Mouse (Mus musculus): ENCODE data around the gene Irgc1. TPM values are rescaled to one million over a fixed set of nuclear protein-coding genes. Genes with fewer than 3 reads are reported as not detected.

The Irgc1 gene
- polyA plus RNA-seq, 2 experiments, result not detected

DNA sequence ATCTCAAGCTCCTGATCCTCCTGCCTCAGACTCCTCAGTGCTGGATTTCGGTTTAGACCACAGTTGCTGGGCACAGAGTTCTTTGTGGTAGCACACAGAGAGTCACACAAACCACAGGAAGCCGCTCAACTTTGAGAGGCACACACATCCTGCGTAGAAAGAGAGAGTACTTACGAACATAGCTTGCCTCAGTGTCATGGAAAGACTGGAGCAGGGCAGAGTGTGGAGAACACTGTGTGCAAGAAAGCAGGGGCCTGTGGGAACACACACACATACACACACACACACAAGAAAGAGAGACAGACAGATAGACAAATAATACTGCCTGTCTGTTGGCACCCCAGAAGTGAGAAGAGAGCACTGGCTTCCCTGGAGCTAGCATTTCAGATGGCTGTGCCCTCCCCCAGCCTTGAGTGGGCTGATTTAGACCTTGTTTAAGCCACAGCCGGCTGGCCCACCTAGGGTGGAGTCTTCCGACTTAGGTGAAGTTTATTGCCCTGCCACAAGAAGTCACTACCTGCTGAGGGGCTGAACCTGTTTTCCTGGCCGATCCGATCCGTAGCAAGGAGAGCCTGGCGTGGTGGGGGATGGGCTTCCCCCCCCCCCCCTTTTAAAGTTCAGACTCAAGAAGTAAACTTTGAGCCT is 5.8 kb upstream of the Irgc1 start:
- Histone ChIP-seq H3K9me3 (ENCODE audit: control insufficient read depth, low read length) (no peaks in the 10 kb centered on the region), H3K4me3 (ENCODE audit: insufficient read depth in 1 of 2, low read depth in 2 of 2, low read length in 2 of 2) (no peak overlapping the region), H3K36me3 (replicated peaks; ENCODE audit: control insufficient read depth, insufficient read depth, low read depth) (no peaks in the 10 kb centered on the region), H3K27me3 (ENCODE audit: control insufficient read depth, insufficient read depth, low read length) (no peaks in the 10 kb centered on the region), H3K27ac (no peak overlapping the region), H3K9ac (replicated peaks) (no peak overlapping the region), H3K4me2 (ENCODE audit: low read depth) (no peak overlapping the region), H3K4me1 (replicated peaks; ENCODE audit: control insufficient read depth in 2 of 2, insufficient read depth in 2 of 2, low read length in 1 of 2) (peaks cover 0 to 4% of the 10 kb centered on the region in 2 experiments; a peak in 2 of 4 replicates)
- ATAC-seq (ENCODE audit: insufficient read depth) (no peak), DNase-seq (ENCODE audit: low read depth in 3 of 3, low spot score in 3 of 3) (no peak)
- no peak for TF ChIP-seq EP300 (IDR thresholded peaks at IDR 0.05; ENCODE audit: low read depth)
- no peak for TF ChIP-seq CTCF (IDR thresholded peaks at IDR 0.05; ENCODE audit: low read depth)
- WGBS (ENCODE audit: insufficient replicate concordance), result 26% methylated on average over 10 of the region's 10 CpGs

DNA sequence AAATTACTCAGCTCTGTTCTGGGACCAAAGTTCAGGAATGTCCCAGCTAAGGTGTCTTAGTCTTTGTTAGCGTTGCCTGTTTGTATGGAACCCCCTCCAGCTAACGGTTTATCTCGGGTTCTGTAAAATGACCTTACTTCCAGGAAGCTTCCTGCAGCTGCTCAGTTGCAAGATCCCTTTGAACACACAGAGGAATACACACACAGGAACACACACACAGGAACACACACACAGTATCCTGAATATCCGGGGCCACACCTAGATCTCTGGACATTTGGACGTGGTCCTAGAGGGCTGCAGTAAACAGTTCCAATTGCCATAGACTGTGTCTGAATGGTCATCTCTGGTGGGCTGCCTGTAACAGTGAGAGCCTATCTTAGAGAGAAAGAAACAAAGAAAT is 3.6 kb upstream of the Irgc1 start:
- 56% methylated on average over 5 of the region's 5 CpGs for WGBS (ENCODE audit: insufficient replicate concordance)

DNA sequence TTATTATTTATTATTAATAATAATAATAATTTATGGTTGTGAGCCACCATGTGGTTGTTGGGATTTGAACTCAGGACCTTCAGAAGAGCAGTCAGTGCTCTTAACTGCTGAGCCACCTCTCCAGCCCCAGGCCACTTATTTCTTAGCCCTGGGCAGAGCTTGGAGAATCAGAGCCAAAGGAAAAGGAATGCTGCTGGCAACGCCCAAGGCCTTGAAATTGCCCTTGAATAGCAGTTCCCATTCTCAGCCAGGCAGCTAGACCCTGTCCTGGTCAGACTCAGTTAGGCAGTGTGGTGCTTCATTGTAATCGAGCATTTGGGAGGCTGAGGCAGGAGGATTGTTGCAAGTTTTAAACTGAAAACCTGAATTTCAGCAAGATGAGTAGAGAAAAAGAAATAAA is 2.1 kb upstream of the Irgc1 start:
- 40% methylated on average over 2 of the region's 2 CpGs for WGBS (ENCODE audit: insufficient replicate concordance)
- Histone ChIP-seq H3K9me3 (ENCODE audit: control insufficient read depth, low read length) (no peaks in the 10 kb centered on the region), H3K4me1 (replicated peaks; ENCODE audit: control insufficient read depth in 2 of 2, insufficient read depth in 2 of 2, low read length in 1 of 2) (peaks cover 0 to 9% of the 10 kb centered on the region in 2 experiments; a peak in 3 of 4 replicates), H3K27me3 (ENCODE audit: control insufficient read depth, insufficient read depth, low read length) (no peaks in the 10 kb centered on the region), H3K36me3 (replicated peaks; ENCODE audit: control insufficient read depth, insufficient read depth, low read depth) (no peaks in the 10 kb centered on the region), H3K27ac (no peak overlapping the region), H3K4me3 (ENCODE audit: insufficient read depth in 1 of 2, low read depth in 2 of 2, low read length in 2 of 2) (no peak overlapping the region), H3K9ac (replicated peaks) (no peak overlapping the region), H3K4me2 (ENCODE audit: low read depth) (no peak overlapping the region)
- ATAC-seq (ENCODE audit: insufficient read depth) (no peak), DNase-seq (ENCODE audit: low read depth in 3 of 3, low spot score in 3 of 3) (no peak)
- TF ChIP-seq CTCF (IDR thresholded peaks at IDR 0.05; ENCODE audit: low read depth), result no peak

More for the DNA sequence above, 3.6 kb upstream of the Irgc1 start:
- H3K4me2 ChIP-seq (ENCODE audit: low read depth), result no peak overlapping the region
- ATAC-seq (ENCODE audit: insufficient read depth) (no peak), DNase-seq (ENCODE audit: low read depth in 3 of 3, low spot score in 3 of 3) (no peak)
- H3K9ac ChIP-seq (replicated peaks), result no peak overlapping the region
- no peak overlapping the region for H3K27ac ChIP-seq
- H3K4me1 ChIP-seq (replicated peaks; ENCODE audit: control insufficient read depth in 2 of 2, insufficient read depth in 2 of 2, low read length in 1 of 2), result peaks cover 0 to 5% of the 10 kb centered on the region in 2 experiments; a peak in 2 of 4 replicates
- H3K27me3 ChIP-seq (ENCODE audit: control insufficient read depth, insufficient read depth, low read length), result no peaks in the 10 kb centered on the region
- H3K4me3 ChIP-seq (ENCODE audit: insufficient read depth in 1 of 2, low read depth in 2 of 2, low read length in 2 of 2), result no peak overlapping the region
- no peaks in the 10 kb centered on the region for H3K36me3 ChIP-seq (replicated peaks; ENCODE audit: control insufficient read depth, insufficient read depth, low read depth)
- no peak for TF ChIP-seq EP300 (IDR thresholded peaks at IDR 0.05; ENCODE audit: low read depth)
- no peak for TF ChIP-seq CTCF (IDR thresholded peaks at IDR 0.05; ENCODE audit: low read depth)
- no peaks in the 10 kb centered on the region for H3K9me3 ChIP-seq (ENCODE audit: control insufficient read depth, low read length)

DNA sequence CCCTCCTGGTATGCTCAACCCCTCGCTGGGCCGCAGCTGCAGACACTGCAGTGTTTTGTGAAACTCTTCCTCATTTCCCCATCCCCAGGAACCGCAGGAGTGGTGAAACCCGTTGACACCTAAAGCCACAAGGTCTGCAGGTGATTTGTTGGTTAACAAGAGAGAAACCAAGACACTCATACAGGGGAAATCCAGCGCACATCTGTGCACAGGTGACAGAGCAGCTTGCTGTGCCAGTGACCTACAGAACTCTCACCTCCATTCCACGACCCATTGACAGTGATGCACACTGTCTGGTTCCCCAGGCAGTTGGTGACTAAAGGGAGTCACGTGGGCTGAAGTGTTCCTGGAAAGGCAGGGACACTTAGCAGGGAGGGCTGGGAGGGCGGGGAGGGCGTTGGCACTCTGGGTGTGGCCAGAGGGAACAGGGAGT is 1.5 kb downstream of the Irgc1 start:
- Histone ChIP-seq H3K4me2 (ENCODE audit: low read depth) (no peak overlapping the region), H3K27ac (no peak overlapping the region), H3K4me3 (ENCODE audit: insufficient read depth in 1 of 2, low read depth in 2 of 2, low read length in 2 of 2) (no peak overlapping the region), H3K27me3 (ENCODE audit: control insufficient read depth, insufficient read depth, low read length) (no peaks in the 10 kb centered on the region), H3K9me3 (ENCODE audit: control insufficient read depth, low read length) (no peaks in the 10 kb centered on the region), H3K36me3 (replicated peaks; ENCODE audit: control insufficient read depth, insufficient read depth, low read depth) (no peaks in the 10 kb centered on the region), H3K4me1 (replicated peaks; ENCODE audit: control insufficient read depth in 2 of 2, insufficient read depth in 2 of 2, low read length in 1 of 2) (peaks cover 0 to 9% of the 10 kb centered on the region in 2 experiments; a peak in 3 of 4 replicates), H3K9ac (replicated peaks) (no peak overlapping the region)
- DNase-seq (ENCODE audit: low read depth in 3 of 3, low spot score in 3 of 3), result no peak
- no peak for TF ChIP-seq EP300 (IDR thresholded peaks at IDR 0.05; ENCODE audit: low read depth)
- 22% methylated on average over 8 of the region's 9 CpGs for WGBS (ENCODE audit: insufficient replicate concordance)
- no peak for ATAC-seq (ENCODE audit: insufficient read depth)

DNA sequence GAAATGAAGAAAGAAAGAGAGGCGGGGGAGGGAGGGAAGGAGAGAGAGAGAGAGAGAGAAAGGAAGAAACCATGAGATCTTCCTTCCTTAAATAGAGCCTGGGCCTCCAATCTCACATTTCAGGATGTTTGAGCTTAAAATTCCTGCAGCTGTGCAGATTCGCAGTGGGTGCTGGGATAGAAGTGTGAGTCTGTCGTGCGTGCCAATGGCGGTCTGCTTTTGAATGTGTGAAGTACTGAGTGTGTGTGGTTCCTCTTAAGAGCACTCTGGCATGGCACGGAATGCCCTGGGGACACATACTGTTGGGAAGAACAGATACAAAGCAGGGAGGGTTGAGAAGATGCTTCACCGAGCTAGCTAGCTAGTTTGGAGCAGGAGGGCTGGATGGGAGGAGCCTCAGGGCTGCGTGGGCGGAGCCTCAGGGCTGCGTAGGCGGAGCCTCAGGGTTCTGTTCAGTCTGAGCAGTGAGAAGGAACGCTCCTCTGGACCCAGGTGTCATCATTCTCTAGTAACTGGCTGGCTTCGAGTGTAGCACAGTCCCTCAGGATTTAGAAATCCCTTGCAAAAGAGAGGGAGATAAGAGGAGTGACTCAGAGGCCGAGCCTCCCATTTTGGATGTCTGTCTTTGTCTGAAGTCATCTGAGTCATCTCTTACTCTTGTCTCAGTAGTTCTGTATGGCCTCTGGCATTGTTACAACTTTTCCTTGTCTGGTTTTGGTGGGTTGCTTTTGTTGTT is 3.1 kb downstream of the Irgc1 start:
- H3K4me1 ChIP-seq (replicated peaks; ENCODE audit: control insufficient read depth in 2 of 2, insufficient read depth in 2 of 2, low read length in 1 of 2), result peaks cover 0 to 9% of the 10 kb centered on the region in 2 experiments; a peak in 3 of 4 replicates
- DNase-seq (ENCODE audit: low read depth in 3 of 3, low spot score in 3 of 3) (no peak), ATAC-seq (ENCODE audit: insufficient read depth) (no peak)
- no peaks in the 10 kb centered on the region for H3K36me3 ChIP-seq (replicated peaks; ENCODE audit: control insufficient read depth, insufficient read depth, low read depth)
- H3K4me2 ChIP-seq (ENCODE audit: low read depth), result no peak overlapping the region
- no peak overlapping the region for H3K27ac ChIP-seq
- no peak overlapping the region for H3K4me3 ChIP-seq (ENCODE audit: insufficient read depth in 1 of 2, low read depth in 2 of 2, low read length in 2 of 2)
- no peaks in the 10 kb centered on the region for H3K27me3 ChIP-seq (ENCODE audit: control insufficient read depth, insufficient read depth, low read length)
- H3K9ac ChIP-seq (replicated peaks), result no peak overlapping the region
- 43% methylated on average over 14 of the region's 14 CpGs for WGBS (ENCODE audit: insufficient replicate concordance)
- H3K9me3 ChIP-seq (ENCODE audit: control insufficient read depth, low read length), result no peaks in the 10 kb centered on the region
- TF ChIP-seq CTCF (IDR thresholded peaks at IDR 0.05; ENCODE audit: low read depth), result no peak
- no peak for TF ChIP-seq EP300 (IDR thresholded peaks at IDR 0.05; ENCODE audit: low read depth)

Measured in liver, embryonic 14.5 days (tissue).